Mouse (Mus musculus) small intestine, adult 2 months (tissue): Measurements from ENCODE around the gene Vmn2r78. TPM values are rescaled to one million over a fixed set of nuclear protein-coding genes. Genes with fewer than 3 reads are reported as not detected.
"Not testable (repeated sequence)": the region's sequence is repeated elsewhere in the genome, so short reads cannot be mapped to it uniquely, and the experiment has no call there.

Experiments
- H3K27ac ChIP-seq: fragments of 200-500 bp; 2 replicates; pipeline ENCODE4 v1.5.1; 2012; ENCODE audit warnings: low read depth, low read length, control low read depth, inconsistent platforms; ENCODE audit not compliant: insufficient read depth
- H3K27me3 ChIP-seq: fragments of 200-500 bp; 2 replicates; pipeline ENCODE4 v1.6.1; 2012; ENCODE audit warnings: mild to moderate bottlenecking, moderate library complexity, low read length, inconsistent platforms; ENCODE audit not compliant: control insufficient read depth, insufficient read depth
- H3K36me3 ChIP-seq: fragments of 200-500 bp; 2 replicates; pipeline ENCODE4 v1.6.1; 2012; ENCODE audit warnings: mild to moderate bottlenecking, low read length, control low read depth, inconsistent platforms; ENCODE audit not compliant: control insufficient read depth, insufficient read depth
- H3K4me1 ChIP-seq: fragments of 200-500 bp; 2 replicates; pipeline ENCODE4 v1.6.1; 2012; ENCODE audit warnings: low read length, inconsistent platforms, mixed read lengths; ENCODE audit not compliant: control insufficient read depth, insufficient read depth, insufficient read length
- H3K4me3 ChIP-seq: fragments of 200-500 bp; 2 replicates; pipeline ENCODE4 v1.5.1; 2012; ENCODE audit warnings: low read depth, mild to moderate bottlenecking, control low read depth, inconsistent platforms, low read length, moderate library complexity
- CTCF ChIP-seq: fragments of 200-500 bp; IDR thresholded peaks from 2 replicates; pipeline ENCODE4 v1.5.1; 2012; ENCODE audit warnings: low read depth, mild to moderate bottlenecking, control low read depth, inconsistent platforms, low read length, moderate library complexity, mixed read lengths; ENCODE audit not compliant: insufficient replicate concordance, insufficient read length; ENCODE audit errors: extremely low read depth
- POLR2A ChIP-seq: fragments of 200-500 bp; IDR thresholded peaks from 2 replicates; pipeline ENCODE4 v1.6.1; 2012; ENCODE audit warnings: low read depth, mild to moderate bottlenecking, control low read depth, inconsistent platforms, low read length, moderate library complexity
- WGBS: fragments of 180-500 bp; shearing (Covaris S2); methylation state at CpG from one replicate; pipeline ENCODE4 v1.1.7; 2018; 5-methylcytosine and 5-hydroxymethylcytosine counted together
- polyA plus RNA-seq: library from polyadenylated mRNA; depleted of rRNA; stranded (reverse); fragments of >200 nt; gene quantifications from 2 replicates; pipeline ENCODE4 v1.2.3, GENCODE M21; 2012; rRNA removed

The Vmn2r78 gene
- polyA plus RNA-seq, result not detected in 2 replicates

GRCm38 (mm10) chr7:86914794-86915193 lies at the start of gene Vmn2r78:
TSS of gene Vmn2r78 (plus strand) at chr7:86915094.
- H3K36me3 ChIP-seq, H3K4me3 ChIP-seq, H3K27me3 ChIP-seq, H3K27ac ChIP-seq, H3K4me1 ChIP-seq: not testable (repeated sequence)
- WGBS, result 74% methylated on average over 2 of the region's 2 CpGs

GRCm38 (mm10) chr7:86889470-86890469 lies 25.1 kb upstream of the Vmn2r78 start:
- WGBS, result 80% methylated on average over 4 of the region's 4 CpGs
- H3K4me3 ChIP-seq, result no peak overlapping the region
- TF ChIP-seq CTCF, result no peak
- TF ChIP-seq POLR2A, result no peak

GRCm38 (mm10) chr7:86937288-86937687 lies 22.4 kb downstream of the Vmn2r78 start:
- no peaks in the 10 kb centered on the region for H3K4me1 ChIP-seq
- H3K27ac ChIP-seq, result no peak overlapping the region
- no peaks in the 10 kb centered on the region for H3K36me3 ChIP-seq
- H3K4me3 ChIP-seq, result no peak overlapping the region
- no peaks in the 10 kb centered on the region for H3K27me3 ChIP-seq
- TF ChIP-seq CTCF (no peak), POLR2A (no peak)
- WGBS, result 72% methylated on average over 5 of the region's 5 CpGs

More at GRCm38 (mm10) chr7:86889470-86890469, 25.1 kb upstream of the Vmn2r78 start:
- H3K27ac ChIP-seq, result no peak overlapping the region
- no peaks in the 10 kb centered on the region for H3K36me3 ChIP-seq
- H3K4me1 ChIP-seq, result no peaks in the 10 kb centered on the region
- H3K27me3 ChIP-seq, result no peaks in the 10 kb centered on the region

- Histone ChIP-seq H3K4me1 (no peaks in the 10 kb centered on the region), H3K36me3 (no peaks in the 10 kb centered on the region), H3K27ac (no peak overlapping the region), H3K27me3 (no peaks in the 10 kb centered on the region), H3K4me3 (no peak overlapping the region)
- TF ChIP-seq CTCF (no peak), POLR2A (no peak)
- 54% methylated on average over 1 of the region's 1 CpGs for WGBS
Measured at GRCm38 (mm10) chr7:86994700-86995099, 79.8 kb downstream of the Vmn2r78 start.

GRCm38 (mm10) chr7:86995815-86996214 lies 80.9 kb downstream of the Vmn2r78 start, which contains the start of gene Vmn2r79:
TSS of gene Vmn2r79 (plus strand) at chr7:86996115.
- not testable (repeated sequence) for H3K36me3 ChIP-seq, H3K27ac ChIP-seq, H3K4me1 ChIP-seq, H3K27me3 ChIP-seq, H3K4me3 ChIP-seq
- WGBS, result 79% methylated on average over 1 of the region's 1 CpGs

Other genes starting within 250 kb of the Vmn2r78 start
- not detected in 2 replicates for gene Olfr292, start 226.8 kb upstream of the Vmn2r78 start, polyA plus RNA-seq
- not detected in 2 replicates for gene Folh1, start 139.2 kb upstream of the Vmn2r78 start, polyA plus RNA-seq
- not detected in 2 replicates for gene Vmn2r77, start 120.1 kb upstream of the Vmn2r78 start, polyA plus RNA-seq
- not detected in 2 replicates for gene Vmn2r79, start 81.0 kb downstream of the Vmn2r78 start, polyA plus RNA-seq